Mouse (Mus musculus): ENCODE data around the gene Acer2. TPM values are rescaled to one million over a fixed set of nuclear protein-coding genes. Genes with fewer than 3 reads are reported as not detected.

Acer2 gene
- polyA plus RNA-seq, 1 experiment from 2014 or later, result 12.8 TPM

DNA sequence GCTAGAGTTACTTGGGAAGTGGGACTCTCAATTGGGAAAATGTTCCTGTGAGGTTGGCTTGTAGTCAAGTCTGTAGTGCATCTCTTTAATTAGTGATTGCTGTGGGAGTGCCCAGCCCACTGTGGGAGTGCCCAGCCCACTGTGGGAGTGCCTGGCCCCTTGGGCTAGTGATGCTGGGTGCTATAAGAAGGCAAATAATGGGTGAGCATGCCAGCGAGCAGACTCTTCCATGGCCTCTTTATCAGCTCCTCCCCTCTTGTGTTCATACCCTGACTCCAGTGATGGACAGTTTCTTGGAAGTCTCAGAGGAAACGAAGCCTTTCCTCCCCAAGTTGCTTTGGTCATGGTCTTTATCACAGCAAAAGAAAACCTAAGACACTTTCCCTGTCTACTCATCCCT is 8.2 kb downstream of the Acer2 start:
- Histone ChIP-seq H3K4me2 (ENCODE audit: low read length) (no peak overlapping the region), H3K9me3 (replicated peaks; ENCODE audit: control insufficient read depth, low read length) (no peaks in the 10 kb centered on the region), H3K27ac (ENCODE audit: low read depth, low read length) (no peak overlapping the region), H3K4me3 (ENCODE audit: low read depth, low read length) (no peak overlapping the region), H3K36me3 (ENCODE audit: control insufficient read depth, insufficient read depth, low read length) (no peaks in the 10 kb centered on the region), H3K27me3 (replicated peaks; ENCODE audit: control insufficient read depth, insufficient read depth, low read length) (no peaks in the 10 kb centered on the region), H3K4me1 (ENCODE audit: control insufficient read depth, insufficient read depth, low read length) (no peaks in the 10 kb centered on the region), H3K9ac (ENCODE audit: low read length) (no peak overlapping the region)
- 67% methylated on average over 2 of the region's 2 CpGs for WGBS
- ATAC-seq (no peak), DNase-seq (ENCODE audit: low spot score) (no peak)

GRCm38 (mm10) chr4:86884945-86885344 is 10.7 kb downstream of the Acer2 start:
- H3K9me3 ChIP-seq (replicated peaks; ENCODE audit: control insufficient read depth, low read length), result no peaks in the 10 kb centered on the region
- 35% methylated on average over 4 of the region's 4 CpGs for WGBS
- H3K27ac ChIP-seq (ENCODE audit: low read depth, low read length), result no peak overlapping the region
- H3K4me2 ChIP-seq (ENCODE audit: low read length), result no peak overlapping the region
- ATAC-seq (0 out of 2 replicates have a peak, but pooled peaks have one; percentile 55), DNase-seq (ENCODE audit: low spot score) (peak; percentile 23)
- H3K4me1 ChIP-seq (ENCODE audit: control insufficient read depth, insufficient read depth, low read length), result no peaks in the 10 kb centered on the region
- no peaks in the 10 kb centered on the region for H3K36me3 ChIP-seq (ENCODE audit: control insufficient read depth, insufficient read depth, low read length)
- no peaks in the 10 kb centered on the region for H3K27me3 ChIP-seq (replicated peaks; ENCODE audit: control insufficient read depth, insufficient read depth, low read length)
- no peak overlapping the region for H3K4me3 ChIP-seq (ENCODE audit: low read depth, low read length)
- no peak overlapping the region for H3K9ac ChIP-seq (ENCODE audit: low read length)

DNA sequence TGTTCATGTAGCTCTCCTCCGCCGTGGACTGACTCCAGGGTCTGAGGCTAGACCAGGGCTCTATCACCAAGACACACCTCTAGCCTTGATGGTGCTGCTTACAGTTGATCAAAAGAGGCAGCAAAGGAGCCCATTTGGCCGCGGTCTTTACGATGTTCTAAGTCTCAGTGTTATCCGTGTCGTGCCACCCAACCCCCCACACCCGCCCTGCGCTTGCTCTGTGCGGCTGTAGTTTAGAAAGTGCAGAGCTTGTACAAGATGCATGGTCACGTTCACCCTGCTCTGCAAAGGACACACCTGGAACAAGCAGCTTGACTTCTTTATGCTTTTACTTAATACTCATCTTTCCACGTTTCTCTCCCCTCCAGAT is 11.6 kb downstream of the Acer2 start:
- 62% methylated on average over 12 of the region's 12 CpGs for WGBS
- ATAC-seq (no peak), DNase-seq (ENCODE audit: low spot score) (no peak)
- no peaks in the 10 kb centered on the region for H3K36me3 ChIP-seq (ENCODE audit: control insufficient read depth, insufficient read depth, low read length)
- H3K4me2 ChIP-seq (ENCODE audit: low read length), result peak overlapping the region; percentile 27; the same call in 1 of the 2 replicates
- no peak overlapping the region for H3K4me3 ChIP-seq (ENCODE audit: low read depth, low read length)
- no peaks in the 10 kb centered on the region for H3K9me3 ChIP-seq (replicated peaks; ENCODE audit: control insufficient read depth, low read length)
- no peak overlapping the region for H3K27ac ChIP-seq (ENCODE audit: low read depth, low read length)
- no peak overlapping the region for H3K9ac ChIP-seq (ENCODE audit: low read length)
- H3K4me1 ChIP-seq (ENCODE audit: control insufficient read depth, insufficient read depth, low read length), result no peaks in the 10 kb centered on the region
- H3K27me3 ChIP-seq (replicated peaks; ENCODE audit: control insufficient read depth, insufficient read depth, low read length), result no peaks in the 10 kb centered on the region

- H3K36me3 ChIP-seq (ENCODE audit: control insufficient read depth, insufficient read depth, low read length), result no peaks in the 10 kb centered on the region
- no peak for DNase-seq (ENCODE audit: low spot score)
- no peak for ATAC-seq
- no peak overlapping the region for H3K9ac ChIP-seq (ENCODE audit: low read length)
- no peak overlapping the region for H3K27ac ChIP-seq (ENCODE audit: low read depth, low read length)
- H3K4me2 ChIP-seq (ENCODE audit: low read length), result peak overlapping the region; percentile 27; the same call in 1 of the 2 replicates
- no peaks in the 10 kb centered on the region for H3K9me3 ChIP-seq (replicated peaks; ENCODE audit: control insufficient read depth, low read length)
- no peaks in the 10 kb centered on the region for H3K27me3 ChIP-seq (replicated peaks; ENCODE audit: control insufficient read depth, insufficient read depth, low read length)
- 50% methylated on average over 18 of the region's 18 CpGs for WGBS
- H3K4me3 ChIP-seq (ENCODE audit: low read depth, low read length), result no peak overlapping the region
- H3K4me1 ChIP-seq (ENCODE audit: control insufficient read depth, insufficient read depth, low read length), result no peaks in the 10 kb centered on the region
These were observed 12.1 kb downstream of the Acer2 start for GRCm38 (mm10) chr4:86886160-86886878.

DNA sequence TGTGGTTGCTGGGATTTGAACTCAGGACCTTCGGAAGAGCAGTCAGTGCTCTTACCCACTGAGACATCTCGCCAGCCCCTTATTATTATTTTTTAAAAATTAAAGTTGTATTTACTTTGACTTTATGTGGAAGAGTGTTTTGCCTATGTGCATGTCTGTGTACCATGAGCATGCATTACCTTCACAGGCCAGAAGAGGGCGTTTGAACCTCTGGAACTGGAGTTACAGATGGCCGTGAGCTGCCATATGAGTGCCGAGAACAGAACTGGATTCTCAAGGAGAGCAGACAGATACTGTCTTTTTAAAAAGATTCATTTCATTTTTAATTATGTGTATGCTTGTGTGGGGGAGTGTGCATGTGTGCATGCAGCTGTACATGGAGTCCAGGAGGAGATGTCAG is 13.7 kb downstream of the Acer2 start:
- Histone ChIP-seq H3K4me1 (ENCODE audit: control insufficient read depth, insufficient read depth, low read length) (no peaks in the 10 kb centered on the region), H3K36me3 (ENCODE audit: control insufficient read depth, insufficient read depth, low read length) (no peaks in the 10 kb centered on the region), H3K4me3 (ENCODE audit: low read depth, low read length) (no peak overlapping the region), H3K9me3 (replicated peaks; ENCODE audit: control insufficient read depth, low read length) (no peaks in the 10 kb centered on the region), H3K4me2 (ENCODE audit: low read length) (no peak overlapping the region), H3K27ac (ENCODE audit: low read depth, low read length) (no peak overlapping the region), H3K27me3 (replicated peaks; ENCODE audit: control insufficient read depth, insufficient read depth, low read length) (no peaks in the 10 kb centered on the region), H3K9ac (ENCODE audit: low read length) (no peak overlapping the region)
- 72% methylated on average over 5 of the region's 5 CpGs for WGBS
- ATAC-seq (no peak), DNase-seq (ENCODE audit: low spot score) (no peak)

DNA sequence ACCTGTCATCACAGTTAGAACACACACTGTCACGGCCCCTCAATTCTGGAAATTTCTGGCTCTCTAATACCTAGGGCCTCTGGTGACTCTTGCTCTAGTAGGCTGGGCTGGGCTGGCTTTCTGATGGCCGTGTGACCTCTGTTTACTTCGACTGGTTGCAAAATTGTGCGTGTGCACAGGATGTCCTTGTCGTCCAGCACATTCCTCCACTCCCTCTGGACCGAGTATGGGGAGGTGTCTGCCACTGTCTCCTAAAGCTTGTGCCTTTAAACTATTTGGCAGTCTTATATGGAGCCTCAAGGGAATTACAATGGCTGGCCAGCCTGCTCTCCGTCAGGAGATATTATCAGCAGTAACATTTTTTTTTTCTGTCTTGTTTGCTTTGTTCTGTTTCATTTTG is 23.2 kb downstream of the Acer2 start:
- H3K36me3 ChIP-seq (ENCODE audit: control insufficient read depth, insufficient read depth, low read length), result no peaks in the 10 kb centered on the region
- WGBS, result 87% methylated on average over 7 of the region's 7 CpGs
- no peak overlapping the region for H3K27ac ChIP-seq (ENCODE audit: low read depth, low read length)
- H3K9ac ChIP-seq (ENCODE audit: low read length), result no peak overlapping the region
- no peaks in the 10 kb centered on the region for H3K9me3 ChIP-seq (replicated peaks; ENCODE audit: control insufficient read depth, low read length)
- H3K4me1 ChIP-seq (ENCODE audit: control insufficient read depth, insufficient read depth, low read length), result no peaks in the 10 kb centered on the region
- no peaks in the 10 kb centered on the region for H3K27me3 ChIP-seq (replicated peaks; ENCODE audit: control insufficient read depth, insufficient read depth, low read length)
- DNase-seq (ENCODE audit: low spot score), result no peak
- no peak overlapping the region for H3K4me3 ChIP-seq (ENCODE audit: low read depth, low read length)
- no peak overlapping the region for H3K4me2 ChIP-seq (ENCODE audit: low read length)
- ATAC-seq, result no peak

- Histone ChIP-seq H3K9ac (ENCODE audit: low read length) (no peak overlapping the region), H3K36me3 (ENCODE audit: control insufficient read depth, insufficient read depth, low read length) (no peaks in the 10 kb centered on the region), H3K4me1 (ENCODE audit: control insufficient read depth, insufficient read depth, low read length) (no peaks in the 10 kb centered on the region), H3K9me3 (replicated peaks; ENCODE audit: control insufficient read depth, low read length) (no peaks in the 10 kb centered on the region), H3K4me3 (ENCODE audit: low read depth, low read length) (no peak overlapping the region), H3K27me3 (replicated peaks; ENCODE audit: control insufficient read depth, insufficient read depth, low read length) (no peaks in the 10 kb centered on the region), H3K4me2 (ENCODE audit: low read length) (no peak overlapping the region), H3K27ac (ENCODE audit: low read depth, low read length) (no peak overlapping the region)
- ATAC-seq (no peak), DNase-seq (ENCODE audit: low spot score) (no peak)
- WGBS, result 78% methylated on average over 14 of the region's 14 CpGs
These were observed 24.7 kb downstream of the Acer2 start for GRCm38 (mm10) chr4:86898791-86899474.

- no peak overlapping the region for H3K9ac ChIP-seq (ENCODE audit: low read length)
- H3K27me3 ChIP-seq (replicated peaks; ENCODE audit: control insufficient read depth, insufficient read depth, low read length), result no peaks in the 10 kb centered on the region
- H3K4me3 ChIP-seq (ENCODE audit: low read depth, low read length), result no peak overlapping the region
- H3K4me2 ChIP-seq (ENCODE audit: low read length), result no peak overlapping the region
- ATAC-seq, result no peak
- no peaks in the 10 kb centered on the region for H3K4me1 ChIP-seq (ENCODE audit: control insufficient read depth, insufficient read depth, low read length)
- no peak for DNase-seq (ENCODE audit: low spot score)
- H3K36me3 ChIP-seq (ENCODE audit: control insufficient read depth, insufficient read depth, low read length), result no peaks in the 10 kb centered on the region
- WGBS, result 80% methylated on average over 6 of the region's 6 CpGs
- H3K27ac ChIP-seq (ENCODE audit: low read depth, low read length), result no peak overlapping the region
- no peaks in the 10 kb centered on the region for H3K9me3 ChIP-seq (replicated peaks; ENCODE audit: control insufficient read depth, low read length)
These were observed 28.2 kb downstream of the Acer2 start for GRCm38 (mm10) chr4:86902351-86902750.

- no peak overlapping the region for H3K27ac ChIP-seq (ENCODE audit: low read depth, low read length)
- no peak overlapping the region for H3K9ac ChIP-seq (ENCODE audit: low read length)
- H3K9me3 ChIP-seq (replicated peaks; ENCODE audit: control insufficient read depth, low read length), result no peaks in the 10 kb centered on the region
- DNase-seq (ENCODE audit: low spot score), result no peak
- no peak for ATAC-seq
- WGBS, result 36% methylated on average over 3 of the region's 3 CpGs
- H3K36me3 ChIP-seq (ENCODE audit: control insufficient read depth, insufficient read depth, low read length), result no peaks in the 10 kb centered on the region
- no peak overlapping the region for H3K4me3 ChIP-seq (ENCODE audit: low read depth, low read length)
- no peaks in the 10 kb centered on the region for H3K4me1 ChIP-seq (ENCODE audit: control insufficient read depth, insufficient read depth, low read length)
- no peak overlapping the region for H3K4me2 ChIP-seq (ENCODE audit: low read length)
- no peaks in the 10 kb centered on the region for H3K27me3 ChIP-seq (replicated peaks; ENCODE audit: control insufficient read depth, insufficient read depth, low read length)
These were observed 30.8 kb downstream of the Acer2 start for GRCm38 (mm10) chr4:86904969-86905368.
